Mouse (Mus musculus): Measurements from ENCODE around the gene Plin1.
A peak's percentile ranks its signal among the peaks of the same experiment; 100 is the strongest.

The Plin1 gene

GRCm38 (mm10) chr7:79732622-79733021 is at the start of gene Plin1:
Gene Plin1, minus strand, starts transcription at chr7:79732903.
- DNase-seq, result no peak

DNA sequence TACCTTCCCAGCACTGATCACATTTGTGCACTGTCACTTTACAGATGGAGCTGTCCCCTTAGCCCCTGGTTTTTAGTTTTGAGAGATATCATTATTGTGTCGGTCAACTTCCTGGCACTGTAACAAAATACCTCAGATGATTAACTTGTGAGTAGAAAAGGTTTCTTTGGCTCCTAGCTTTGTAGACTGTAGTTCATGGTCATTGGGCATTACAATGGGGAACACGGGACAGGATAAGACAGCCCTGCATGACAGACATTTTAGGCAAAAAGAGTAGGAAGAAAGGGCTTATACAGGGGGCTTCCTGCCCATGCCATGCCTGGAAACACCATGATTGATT is 49.8 kb upstream of the Plin1 start:
- DNase-seq, result no peak

DNA sequence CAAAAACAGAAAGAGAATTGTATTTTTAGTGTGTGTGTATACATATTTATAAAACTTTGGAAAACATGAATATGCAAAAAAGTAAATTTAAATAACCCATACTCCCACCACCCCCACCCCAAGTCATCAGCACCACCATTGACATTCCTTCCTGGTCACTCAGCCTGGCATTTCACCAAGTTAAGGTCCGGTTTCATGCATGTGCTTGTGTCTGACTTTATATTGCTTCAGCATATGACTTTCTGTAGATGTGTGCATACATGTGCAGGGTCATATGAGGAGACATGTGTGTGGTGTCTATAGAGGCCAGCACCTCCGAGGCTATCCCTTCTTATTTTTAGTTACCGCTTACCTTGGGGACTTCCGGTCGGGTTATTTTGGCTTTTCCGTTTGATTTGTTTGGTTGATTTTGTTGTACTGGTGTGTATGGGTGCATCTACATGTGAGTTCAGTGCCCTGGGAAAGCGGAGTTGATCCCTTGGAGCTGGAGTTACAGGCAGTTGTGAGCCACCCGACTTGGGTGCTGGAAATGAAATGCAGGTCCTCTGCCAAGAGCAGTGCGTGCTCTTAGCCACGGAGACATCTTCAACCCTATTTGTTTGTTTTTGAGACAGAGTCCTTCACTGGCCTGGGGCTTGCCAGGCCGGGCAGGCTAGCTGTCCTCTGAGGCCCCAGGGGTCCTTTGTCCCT is 49.3 kb upstream of the Plin1 start:
- no peak for DNase-seq

DNA sequence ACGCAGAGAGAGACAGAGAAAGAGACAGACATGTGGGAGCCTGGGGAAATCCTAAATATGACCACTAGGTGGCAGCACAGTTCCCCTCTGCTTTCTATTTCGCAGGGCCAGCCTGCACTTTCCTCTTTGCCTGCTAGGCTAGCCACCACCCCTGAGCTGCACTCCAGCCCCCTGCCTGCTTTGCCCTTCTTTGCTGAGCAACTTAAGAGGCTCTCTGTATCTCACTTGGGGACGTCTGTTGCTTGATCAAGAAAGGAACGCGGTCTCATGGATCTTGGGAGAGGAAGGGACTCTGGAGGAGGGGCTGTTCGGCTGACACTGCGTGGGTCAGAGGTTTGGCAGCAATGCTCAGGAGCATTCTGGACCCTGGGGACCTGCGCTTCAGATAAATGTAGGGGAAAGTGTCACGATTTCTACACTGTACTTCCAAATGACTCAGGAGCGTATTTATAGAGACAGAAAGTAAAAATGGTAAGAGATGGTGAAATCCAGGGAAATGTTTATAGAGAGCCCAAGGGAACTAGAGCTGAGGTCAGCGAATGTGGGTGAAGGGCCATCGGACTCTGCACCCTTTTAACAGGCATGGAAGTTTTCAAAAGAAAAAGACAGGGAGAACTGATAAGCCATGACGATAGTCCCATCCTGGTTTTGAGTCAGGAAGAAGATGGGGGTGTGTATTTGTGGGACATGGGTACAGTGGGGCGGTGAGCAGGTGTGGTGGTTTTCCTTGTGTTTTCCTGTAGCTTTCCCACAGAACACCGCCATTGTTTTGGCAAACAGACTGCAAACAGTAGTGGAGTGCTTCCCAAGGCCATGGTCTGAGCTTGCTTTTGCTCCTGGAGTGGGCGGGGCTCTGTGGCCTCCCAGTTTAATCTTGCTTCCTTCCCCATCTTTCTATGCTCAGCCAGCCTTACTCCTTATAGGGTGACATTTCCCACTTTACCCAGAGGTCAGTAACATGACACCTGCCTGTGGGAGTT is 48.2 kb upstream of the Plin1 start:
- peak; percentile 60 for DNase-seq

DNA sequence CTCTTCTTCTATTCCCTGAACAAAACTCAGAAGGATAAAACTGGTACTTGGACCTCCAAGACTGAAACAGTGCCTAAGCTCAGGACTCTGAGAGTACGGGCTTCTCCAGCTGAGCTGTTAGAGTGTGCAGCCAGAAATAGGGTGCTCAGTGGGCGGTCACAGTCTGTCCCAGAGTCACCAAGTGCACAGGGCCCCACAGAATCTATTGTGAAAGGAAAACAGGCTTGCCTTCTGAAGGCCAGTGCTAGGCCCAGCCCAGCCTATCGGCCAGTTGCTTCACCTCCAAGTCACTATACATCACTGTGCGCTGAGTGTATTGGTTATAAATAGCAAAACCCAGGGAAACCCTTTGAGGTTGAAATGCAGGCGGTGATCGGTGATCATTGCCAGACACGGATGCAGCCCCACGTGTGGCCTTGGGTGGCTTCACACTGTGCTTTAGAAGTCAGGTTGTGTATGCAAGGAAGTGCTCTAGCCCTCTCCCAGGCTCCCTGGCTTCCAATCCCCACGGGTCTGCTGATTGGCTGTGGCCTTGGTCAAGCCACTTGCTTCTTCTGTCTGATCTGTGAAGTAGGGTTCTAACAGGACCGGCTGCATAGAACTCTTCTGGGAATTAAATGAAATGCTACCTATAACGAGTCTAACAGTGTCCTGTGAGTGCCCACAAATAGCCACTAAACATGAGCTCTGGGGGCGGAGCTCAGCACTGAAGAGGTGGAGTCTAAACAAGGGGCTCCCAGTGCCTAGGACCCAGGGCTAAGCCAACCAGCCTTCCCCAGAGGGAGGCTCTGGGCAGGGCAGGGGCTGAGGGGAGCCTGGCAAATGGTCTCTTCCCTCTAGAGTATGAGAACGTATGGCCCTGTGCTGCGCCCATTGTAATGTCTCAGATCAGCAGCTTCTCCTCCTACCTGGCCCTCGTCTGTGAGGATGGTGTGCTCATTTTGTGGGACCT is 39.1 kb upstream of the Plin1 start:
- no peak for DNase-seq

DNA sequence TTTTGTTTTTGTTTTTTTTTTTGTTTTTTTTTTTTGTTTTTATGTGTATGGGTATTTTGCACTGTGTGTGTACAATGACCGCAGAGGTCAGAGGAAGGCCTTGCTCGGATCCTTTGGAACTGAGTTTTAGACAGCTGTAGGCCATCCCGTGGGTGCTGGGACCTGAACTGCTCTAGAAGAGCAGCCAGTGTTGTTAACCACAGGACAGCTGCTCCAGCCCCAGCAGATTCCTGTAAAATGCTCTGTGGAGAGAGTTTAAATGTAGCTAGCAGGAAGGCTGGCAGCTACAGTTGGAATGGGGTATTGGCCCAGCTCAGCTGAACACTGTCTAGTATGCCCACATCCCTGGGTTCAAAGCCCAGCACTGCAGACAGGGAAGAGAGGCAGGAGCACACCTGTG is 37.0 kb upstream of the Plin1 start:
- no peak for DNase-seq

- DNase-seq, result no peak
Observed at GRCm38 (mm10) chr7:79765991-79766390, 33.3 kb upstream of the Plin1 start.

GRCm38 (mm10) chr7:79762106-79762505 is 29.4 kb upstream of the Plin1 start:
- no peak for DNase-seq

GRCm38 (mm10) chr7:79761124-79761876 is 28.6 kb upstream of the Plin1 start:
- no peak for DNase-seq

DNA sequence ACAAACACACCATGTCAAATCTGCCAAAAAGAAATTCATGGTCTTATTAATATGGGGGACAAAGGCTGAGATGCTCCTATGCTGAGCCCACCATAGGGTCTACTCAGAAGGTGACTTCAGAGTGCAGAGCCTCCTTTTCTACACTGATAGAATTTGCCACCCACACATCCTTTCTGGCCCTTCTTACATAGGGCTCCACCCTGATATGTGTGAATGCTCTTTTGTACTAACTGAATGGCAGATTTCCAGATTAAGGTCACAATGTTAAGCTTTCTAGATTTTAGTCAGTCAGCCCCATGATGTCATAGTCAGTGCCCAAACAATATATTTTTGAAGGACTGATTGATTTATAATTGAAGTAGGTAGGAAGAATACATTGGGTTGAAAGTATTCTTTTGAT is 27.1 kb upstream of the Plin1 start:
- DNase-seq, result no peak

GRCm38 (mm10) chr7:79758176-79758575 is 25.5 kb upstream of the Plin1 start:
- no peak for DNase-seq

DNA sequence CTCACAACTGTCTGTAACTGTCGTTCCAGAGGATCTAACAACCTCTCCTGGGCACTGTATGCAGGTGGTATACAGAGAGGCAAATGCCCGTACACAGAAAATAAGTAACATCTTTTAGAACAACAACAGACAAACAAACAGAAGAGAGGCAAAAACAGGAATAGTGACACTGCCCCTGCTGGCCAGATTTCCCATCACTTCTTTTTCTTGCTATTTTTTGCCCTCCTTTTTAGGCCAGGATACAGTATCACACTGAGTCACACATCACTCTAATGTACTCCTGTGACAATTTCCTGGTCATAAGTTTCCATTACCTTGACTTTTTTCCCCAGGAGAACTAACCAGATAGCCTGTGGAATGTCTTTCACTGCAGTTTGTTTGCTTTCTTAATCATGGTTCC is 23.6 kb upstream of the Plin1 start:
- no peak for DNase-seq

GRCm38 (mm10) chr7:79749511-79749910 is 16.8 kb upstream of the Plin1 start:
- DNase-seq, result no peak

DNA sequence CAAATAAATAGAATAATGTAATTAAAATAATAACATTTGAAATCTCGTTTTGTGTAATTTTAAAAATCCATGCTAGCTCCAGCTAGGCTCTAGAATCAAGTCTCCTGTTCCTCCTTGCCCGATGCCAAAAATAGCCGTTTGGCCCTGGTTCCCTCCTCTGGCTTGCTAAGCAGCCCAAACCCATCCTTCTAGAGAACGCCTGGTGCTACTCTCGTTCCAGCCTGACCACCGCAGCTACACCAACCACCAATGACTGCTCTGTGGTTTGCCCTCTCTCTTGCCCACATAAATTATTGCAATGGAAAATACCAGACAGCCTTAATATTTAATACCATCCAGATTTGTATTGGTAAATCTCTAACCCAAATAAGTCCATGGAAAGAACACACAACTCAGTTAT is 15.0 kb upstream of the Plin1 start:
- DNase-seq, result no peak

GRCm38 (mm10) chr7:79744585-79744984 is 11.9 kb upstream of the Plin1 start:
- DNase-seq, result no peak

DNA sequence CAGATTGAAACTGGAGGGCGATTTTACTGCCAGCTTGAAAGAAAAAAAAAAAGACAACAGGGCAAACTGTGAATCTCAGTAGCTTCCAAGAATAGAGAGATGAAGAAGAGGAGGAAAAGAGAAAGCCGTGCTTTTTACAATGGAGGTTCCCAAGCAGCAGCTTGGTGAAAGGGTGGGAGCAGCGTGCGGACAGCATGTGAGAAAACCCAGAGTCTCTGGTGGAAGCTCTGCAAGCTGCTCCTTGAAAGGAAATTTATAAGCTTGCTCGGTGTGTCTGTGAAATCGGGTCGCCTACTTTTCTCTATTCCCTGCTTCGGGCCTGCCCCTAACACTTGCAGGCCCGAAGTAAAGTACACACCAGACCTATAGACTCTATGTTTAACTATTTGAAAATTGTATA is 11.3 kb upstream of the Plin1 start:
- no peak for DNase-seq

DNA sequence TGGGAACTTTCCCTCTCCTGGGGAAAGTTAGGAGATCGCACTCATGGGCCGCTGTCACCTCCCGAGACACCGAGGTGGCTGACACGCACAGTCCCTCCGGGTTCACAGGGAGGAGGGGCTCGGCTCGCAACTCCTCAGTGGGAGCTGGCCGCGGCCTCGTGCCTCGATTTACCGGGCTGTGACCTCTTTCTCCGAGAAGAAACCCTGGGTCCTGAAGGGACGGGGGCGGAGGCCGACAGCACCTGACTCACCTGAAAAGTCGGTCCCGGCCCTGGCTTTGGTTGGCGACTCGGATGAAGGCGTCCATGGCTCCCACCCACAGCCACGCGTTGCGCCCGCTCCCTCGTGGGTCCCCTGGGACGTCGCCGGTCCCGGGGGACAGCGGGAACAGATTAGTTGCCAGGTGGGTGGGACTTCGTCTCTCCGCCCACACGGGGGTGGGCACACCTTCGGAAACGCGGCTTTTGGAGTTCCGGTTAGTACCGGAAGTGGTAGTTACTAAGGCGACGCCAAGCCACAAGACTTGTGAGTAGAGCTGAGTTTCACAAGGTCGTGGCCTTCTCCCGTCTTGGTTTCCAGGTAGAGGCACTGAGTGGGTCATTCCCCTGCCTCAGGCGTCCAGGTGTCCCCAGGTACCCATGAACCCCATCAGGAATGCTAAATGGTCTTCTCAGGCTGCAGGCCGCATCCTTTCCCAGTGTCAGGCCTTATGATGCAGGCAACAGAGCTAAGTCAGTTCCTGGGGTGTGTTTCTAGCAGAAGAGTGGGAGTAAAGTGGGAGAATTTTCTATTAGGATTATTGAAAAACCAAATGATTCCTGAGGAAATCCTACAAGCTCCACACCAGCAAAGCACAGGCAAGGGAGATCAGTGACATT is 10.2 kb upstream of the Plin1 start, which contains the start of the genes Pex11a and Wdr93:
Gene Pex11a, minus strand, starts transcription at position 473 of the 878 bp plus-strand sequence.
Gene Wdr93, plus strand, starts transcription at position 505 of the 878 bp plus-strand sequence.
- peak; percentile 81 for DNase-seq

GRCm38 (mm10) chr7:79742277-79742658 is 9.6 kb upstream of the Plin1 start:
- no peak for DNase-seq

DNA sequence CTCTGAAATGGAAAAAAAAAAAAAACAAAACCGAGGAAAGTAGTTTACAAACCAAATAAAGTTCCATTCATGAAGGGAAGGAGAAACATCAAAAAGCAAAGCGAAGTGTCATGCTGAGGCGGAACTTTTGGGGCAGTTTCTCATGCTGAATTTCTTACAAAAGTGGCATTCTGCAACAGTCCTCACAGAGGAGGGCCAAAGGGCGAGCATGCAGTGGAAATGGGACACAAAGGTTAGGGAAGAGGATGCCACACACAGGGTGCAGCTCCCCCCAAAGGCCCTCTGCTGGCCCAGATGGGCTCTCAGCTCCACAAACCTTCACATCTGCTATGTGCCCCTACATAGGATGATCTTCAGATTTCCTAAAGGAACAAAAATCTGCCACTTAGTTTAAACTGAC is 7.6 kb upstream of the Plin1 start:
- no peak for DNase-seq

DNA sequence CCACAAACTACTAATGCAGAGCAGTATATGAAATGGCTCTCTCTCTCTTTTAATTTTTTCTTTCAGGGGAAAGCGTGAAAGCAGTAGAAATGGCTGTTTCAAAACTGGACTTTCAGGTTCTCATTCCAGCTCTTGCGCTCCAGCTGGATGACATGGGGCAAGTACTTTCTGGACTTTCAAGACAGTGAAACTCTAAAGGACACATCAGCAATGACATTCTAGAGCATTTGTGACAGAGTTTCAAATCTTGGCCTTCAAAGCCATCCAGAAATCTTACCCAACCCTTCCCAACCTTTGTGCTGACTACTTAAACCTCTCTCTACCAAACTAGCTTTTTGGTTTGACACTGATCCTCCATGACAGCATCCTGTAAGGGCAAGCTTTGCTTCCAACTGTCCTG is 6.2 kb upstream of the Plin1 start:
- DNase-seq, result no peak

DNA sequence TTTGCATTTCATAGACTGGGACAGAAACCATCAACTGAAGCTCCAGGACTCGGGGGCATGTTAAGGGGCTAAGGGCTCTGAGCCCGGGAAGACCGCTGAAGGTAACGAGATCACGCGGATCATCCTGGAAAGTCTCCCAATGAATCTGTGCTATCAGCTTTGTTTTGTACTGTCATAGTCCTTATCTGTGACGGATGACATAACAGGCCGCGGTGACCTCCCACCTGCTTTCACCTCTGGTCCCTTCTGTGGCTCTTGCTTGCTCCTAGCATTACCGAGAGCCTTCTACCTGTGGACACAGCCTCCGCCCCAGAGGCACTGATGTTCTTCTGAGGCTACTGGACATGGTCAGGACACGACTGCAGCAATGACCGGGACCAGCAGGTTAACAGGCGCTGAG is 3.8 kb upstream of the Plin1 start:
- DNase-seq, result no peak

Measured in thymus, postnatal 25 days (tissue).